Mouse (Mus musculus): ENCODE measurements around the gene Scamp2. TPM values are rescaled to one million over a fixed set of nuclear protein-coding genes. Genes with fewer than 3 reads are reported as not detected.

Gene Scamp2
- total and polyA plus RNA-seq, 2 experiments from 2014 or later: 41.2 to 47.4 TPM

GRCm38 (mm10) chr9:57522861-57523246, 37.9 kb upstream of the Scamp2 start:
- ATAC-seq (ENCODE audit: low FRiP score) (no peak), DNase-seq (ENCODE audit: low spot score) (no peak)
- Histone ChIP-seq H3K27me3 (ENCODE audit: insufficient read depth, low read length) (no peaks in the 10 kb centered on the region), H3K4me3 (ENCODE audit: low read depth, low read length) (peak overlapping the region; percentile 90; the same call in 1 of the 2 replicates), H3K9ac (replicated peaks; ENCODE audit: low read length, poor library complexity, severe bottlenecking) (no peak overlapping the region), H3K27ac (ENCODE audit: low read depth, low read length) (no peak overlapping the region), H3K4me1 (ENCODE audit: insufficient read depth, low read length) (peaks cover 10% of the 10 kb centered on the region; the same call in 1 of the 2 replicates), H3K9me3 (ENCODE audit: low read length) (no peaks in the 10 kb centered on the region), H3K4me2 (ENCODE audit: low read depth, low read length, poor library complexity, severe bottlenecking) (peak overlapping the region; percentile 58), H3K36me3 (ENCODE audit: insufficient read depth, low read length) (no peaks in the 10 kb centered on the region)
- WGBS: 85% methylated on average over 4 of the region's 4 CpGs
- TF ChIP-seq CTCF (IDR thresholded peaks at IDR 0.05): no peak

GRCm38 (mm10) chr9:57523754-57524153, 37.0 kb upstream of the Scamp2 start:
- H3K9ac ChIP-seq (replicated peaks; ENCODE audit: low read length, poor library complexity, severe bottlenecking): no peak overlapping the region
- no peaks in the 10 kb centered on the region for H3K27me3 ChIP-seq (ENCODE audit: insufficient read depth, low read length)
- no peaks in the 10 kb centered on the region for H3K36me3 ChIP-seq (ENCODE audit: insufficient read depth, low read length)
- H3K4me2 ChIP-seq (ENCODE audit: low read depth, low read length, poor library complexity, severe bottlenecking): no peak overlapping the region
- H3K27ac ChIP-seq (ENCODE audit: low read depth, low read length): no peak overlapping the region
- H3K4me1 ChIP-seq (ENCODE audit: insufficient read depth, low read length): peaks cover 10% of the 10 kb centered on the region; the same call in 1 of the 2 replicates
- peak; percentile 90 for DNase-seq (ENCODE audit: low spot score)
- H3K9me3 ChIP-seq (ENCODE audit: low read length): no peaks in the 10 kb centered on the region
- peak; percentile 74 for TF ChIP-seq CTCF (IDR thresholded peaks at IDR 0.05)
- 92% methylated on average over 1 of the region's 1 CpGs for WGBS
- no peak for ATAC-seq (ENCODE audit: low FRiP score)
- H3K4me3 ChIP-seq (ENCODE audit: low read depth, low read length): no peak overlapping the region

- DNase-seq (ENCODE audit: low spot score): no peak
- H3K27ac ChIP-seq (ENCODE audit: low read depth, low read length): no peak overlapping the region
- peaks cover 3% of the 10 kb centered on the region; the same call in 1 of the 2 replicates for H3K36me3 ChIP-seq (ENCODE audit: insufficient read depth, low read length)
- H3K9me3 ChIP-seq (ENCODE audit: low read length): no peaks in the 10 kb centered on the region
- no peak overlapping the region for H3K4me3 ChIP-seq (ENCODE audit: low read depth, low read length)
- no peak overlapping the region for H3K9ac ChIP-seq (replicated peaks; ENCODE audit: low read length, poor library complexity, severe bottlenecking)
- no peak for TF ChIP-seq CTCF (IDR thresholded peaks at IDR 0.05)
- peaks cover 10% of the 10 kb centered on the region; the same call in 1 of the 2 replicates for H3K4me1 ChIP-seq (ENCODE audit: insufficient read depth, low read length)
- no peak for ATAC-seq (ENCODE audit: low FRiP score)
- H3K27me3 ChIP-seq (ENCODE audit: insufficient read depth, low read length): no peaks in the 10 kb centered on the region
- no peak overlapping the region for H3K4me2 ChIP-seq (ENCODE audit: low read depth, low read length, poor library complexity, severe bottlenecking)
These were observed 36.3 kb upstream of the Scamp2 start for GRCm38 (mm10) chr9:57524439-57524838.

GRCm38 (mm10) chr9:57525516-57525915, 35.2 kb upstream of the Scamp2 start:
- peaks cover 3% of the 10 kb centered on the region; the same call in 1 of the 2 replicates for H3K36me3 ChIP-seq (ENCODE audit: insufficient read depth, low read length)
- H3K9me3 ChIP-seq (ENCODE audit: low read length): no peaks in the 10 kb centered on the region
- H3K27me3 ChIP-seq (ENCODE audit: insufficient read depth, low read length): no peaks in the 10 kb centered on the region
- no peak overlapping the region for H3K4me3 ChIP-seq (ENCODE audit: low read depth, low read length)
- H3K4me1 ChIP-seq (ENCODE audit: insufficient read depth, low read length): peaks cover 10% of the 10 kb centered on the region; the same call in 1 of the 2 replicates
- 89% methylated on average over 2 of the region's 2 CpGs for WGBS
- no peak for ATAC-seq (ENCODE audit: low FRiP score)
- H3K9ac ChIP-seq (replicated peaks; ENCODE audit: low read length, poor library complexity, severe bottlenecking): no peak overlapping the region
- no peak overlapping the region for H3K27ac ChIP-seq (ENCODE audit: low read depth, low read length)
- DNase-seq (ENCODE audit: low spot score): no peak
- H3K4me2 ChIP-seq (ENCODE audit: low read depth, low read length, poor library complexity, severe bottlenecking): no peak overlapping the region
- TF ChIP-seq CTCF (IDR thresholded peaks at IDR 0.05): no peak

GRCm38 (mm10) chr9:57526435-57526834, 34.3 kb upstream of the Scamp2 start:
- Histone ChIP-seq H3K27ac (ENCODE audit: low read depth, low read length) (no peak overlapping the region), H3K4me3 (ENCODE audit: low read depth, low read length) (no peak overlapping the region), H3K36me3 (ENCODE audit: insufficient read depth, low read length) (peaks cover 3% of the 10 kb centered on the region; the same call in 1 of the 2 replicates), H3K9me3 (ENCODE audit: low read length) (no peaks in the 10 kb centered on the region), H3K4me1 (ENCODE audit: insufficient read depth, low read length) (peaks cover 10% of the 10 kb centered on the region; the same call in 1 of the 2 replicates), H3K27me3 (ENCODE audit: insufficient read depth, low read length) (no peaks in the 10 kb centered on the region), H3K4me2 (ENCODE audit: low read depth, low read length, poor library complexity, severe bottlenecking) (no peak overlapping the region), H3K9ac (replicated peaks; ENCODE audit: low read length, poor library complexity, severe bottlenecking) (no peak overlapping the region)
- no peak for TF ChIP-seq CTCF (IDR thresholded peaks at IDR 0.05)
- DNase-seq (ENCODE audit: low spot score) (no peak), ATAC-seq (ENCODE audit: low FRiP score) (no peak)

- no peak for ATAC-seq (ENCODE audit: low FRiP score)
- no peaks in the 10 kb centered on the region for H3K27me3 ChIP-seq (ENCODE audit: insufficient read depth, low read length)
- no peak overlapping the region for H3K4me3 ChIP-seq (ENCODE audit: low read depth, low read length)
These were observed 28.8 kb upstream of the Scamp2 start for GRCm38 (mm10) chr9:57531946-57532345.

More at GRCm38 (mm10) chr9:57531946-57532345, 28.8 kb upstream of the Scamp2 start:
- Histone ChIP-seq H3K9ac (replicated peaks; ENCODE audit: low read length, poor library complexity, severe bottlenecking) (no peak overlapping the region), H3K9me3 (ENCODE audit: low read length) (no peaks in the 10 kb centered on the region), H3K4me1 (ENCODE audit: insufficient read depth, low read length) (no peaks in the 10 kb centered on the region), H3K36me3 (ENCODE audit: insufficient read depth, low read length) (peaks cover 19% of the 10 kb centered on the region), H3K27ac (ENCODE audit: low read depth, low read length) (no peak overlapping the region), H3K4me2 (ENCODE audit: low read depth, low read length, poor library complexity, severe bottlenecking) (no peak overlapping the region)
- 90% methylated on average over 1 of the region's 1 CpGs for WGBS
- DNase-seq (ENCODE audit: low spot score): no peak
- no peak for TF ChIP-seq CTCF (IDR thresholded peaks at IDR 0.05)

Data from midbrain, postnatal 0 days (tissue).